Mouse (Mus musculus): ENCODE measurements around the gene Kif2c. TPM values are rescaled to one million over a fixed set of nuclear protein-coding genes. Genes with fewer than 3 reads are reported as not detected.

The Kif2c gene
- polyA plus RNA-seq, 1 experiment from 2014 or later = 125 TPM

- Histone ChIP-seq H3K27me3 (ENCODE audit: control insufficient read depth, insufficient read depth, low read length) (peaks cover 22% of the 10 kb centered on the region), H3K9me3 (ENCODE audit: control insufficient read depth, low read length) (no peaks in the 10 kb centered on the region), H3K36me3 (ENCODE audit: control insufficient read depth, insufficient read depth, low read length) (0 out of 2 replicates have a peak, but pooled peaks cover 2% of the 10 kb centered on the region), H3K9ac (ENCODE audit: low read length) (no peak overlapping the region), H3K27ac (replicated peaks; ENCODE audit: low read depth, low read length) (no peak overlapping the region), H3K4me3 (ENCODE audit: low read depth, low read length) (no peak overlapping the region), H3K4me2 (ENCODE audit: low read depth, severe bottlenecking) (no peak overlapping the region), H3K4me1 (ENCODE audit: control insufficient read depth, insufficient read depth, low read length) (0 out of 2 replicates have a peak, but pooled peaks cover 4% of the 10 kb centered on the region)
- no peak for DNase-seq (ENCODE audit: low spot score)
- 83% methylated on average over 6 of the region's 6 CpGs for WGBS
- no peak for ATAC-seq (ENCODE audit: insufficient number of reproducible peaks, low FRiP score, low TSS enrichment, low read depth)
Observed at GRCm38 (mm10) chr4:117131198-117131597, 51.2 kb downstream of the Kif2c start.

- H3K4me2 ChIP-seq (ENCODE audit: low read depth, severe bottlenecking) = no peak overlapping the region
- 67% methylated on average over 6 of the region's 6 CpGs for WGBS
- H3K9ac ChIP-seq (ENCODE audit: low read length) = no peak overlapping the region
- H3K4me1 ChIP-seq (ENCODE audit: control insufficient read depth, insufficient read depth, low read length) = 0 out of 2 replicates have a peak, but pooled peaks cover 4% of the 10 kb centered on the region
- H3K4me3 ChIP-seq (ENCODE audit: low read depth, low read length) = no peak overlapping the region
- no peak for ATAC-seq (ENCODE audit: insufficient number of reproducible peaks, low FRiP score, low TSS enrichment, low read depth)
- no peak overlapping the region for H3K27ac ChIP-seq (replicated peaks; ENCODE audit: low read depth, low read length)
- H3K36me3 ChIP-seq (ENCODE audit: control insufficient read depth, insufficient read depth, low read length) = 0 out of 2 replicates have a peak, but pooled peaks cover 2% of the 10 kb centered on the region
- peaks cover 22% of the 10 kb centered on the region for H3K27me3 ChIP-seq (ENCODE audit: control insufficient read depth, insufficient read depth, low read length)
- DNase-seq (ENCODE audit: low spot score) = no peak
- no peaks in the 10 kb centered on the region for H3K9me3 ChIP-seq (ENCODE audit: control insufficient read depth, low read length)
Observed at GRCm38 (mm10) chr4:117130790-117131189, 51.6 kb downstream of the Kif2c start.

GRCm38 (mm10) chr4:117127991-117128686, 54.3 kb downstream of the Kif2c start:
- H3K4me1 ChIP-seq (ENCODE audit: control insufficient read depth, insufficient read depth, low read length) = peaks cover 9% of the 10 kb centered on the region
- H3K4me3 ChIP-seq (ENCODE audit: low read depth, low read length) = no peak overlapping the region
- H3K27ac ChIP-seq (replicated peaks; ENCODE audit: low read depth, low read length) = no peak overlapping the region
- no peak overlapping the region for H3K4me2 ChIP-seq (ENCODE audit: low read depth, severe bottlenecking)
- no peaks in the 10 kb centered on the region for H3K9me3 ChIP-seq (ENCODE audit: control insufficient read depth, low read length)
- 91% methylated on average over 33 of the region's 33 CpGs for WGBS
- ATAC-seq (ENCODE audit: insufficient number of reproducible peaks, low FRiP score, low TSS enrichment, low read depth) = no peak
- H3K27me3 ChIP-seq (ENCODE audit: control insufficient read depth, insufficient read depth, low read length) = peaks cover 17% of the 10 kb centered on the region
- no peak overlapping the region for H3K9ac ChIP-seq (ENCODE audit: low read length)
- H3K36me3 ChIP-seq (ENCODE audit: control insufficient read depth, insufficient read depth, low read length) = 0 out of 2 replicates have a peak, but pooled peaks cover 2% of the 10 kb centered on the region
- DNase-seq (ENCODE audit: low spot score) = no peak

GRCm38 (mm10) chr4:117126675-117127290, 55.7 kb downstream of the Kif2c start, which contains the start of gene Tctex1d4:
TSS of gene Tctex1d4 (plus strand) at chr4:117126794.
- DNase-seq (ENCODE audit: low spot score) (no peak), ATAC-seq (ENCODE audit: insufficient number of reproducible peaks, low FRiP score, low TSS enrichment, low read depth) (no peak)
- Histone ChIP-seq H3K27ac (replicated peaks; ENCODE audit: low read depth, low read length) (peak within 1 kb of the TSS; percentile 23; the same call in 1 of the 2 replicates), H3K27me3 (ENCODE audit: control insufficient read depth, insufficient read depth, low read length) (peaks cover 3% of the 10 kb centered on the region; the same call in 1 of the 2 replicates), H3K9ac (ENCODE audit: low read length) (peak within 1 kb of the TSS; percentile 23; the same call in 1 of the 2 replicates), H3K4me1 (ENCODE audit: control insufficient read depth, insufficient read depth, low read length) (peaks cover 8% of the 10 kb centered on the region), H3K36me3 (ENCODE audit: control insufficient read depth, insufficient read depth, low read length) (0 out of 2 replicates have a peak, but pooled peaks cover 2% of the 10 kb centered on the region), H3K4me2 (ENCODE audit: low read depth, severe bottlenecking) (no peak within 1 kb of the TSS), H3K9me3 (ENCODE audit: control insufficient read depth, low read length) (no peaks in the 10 kb centered on the region), H3K4me3 (ENCODE audit: low read depth, low read length) (no peak within 1 kb of the TSS)
- 84% methylated on average over 9 of the region's 9 CpGs for WGBS

- Histone ChIP-seq H3K27ac (replicated peaks; ENCODE audit: low read depth, low read length) (no peak overlapping the region; the same call in 1 of the 2 replicates), H3K4me2 (ENCODE audit: low read depth, severe bottlenecking) (no peak overlapping the region), H3K4me3 (ENCODE audit: low read depth, low read length) (no peak overlapping the region), H3K4me1 (ENCODE audit: control insufficient read depth, insufficient read depth, low read length) (peaks cover 8% of the 10 kb centered on the region), H3K27me3 (ENCODE audit: control insufficient read depth, insufficient read depth, low read length) (no peaks in the 10 kb centered on the region), H3K36me3 (ENCODE audit: control insufficient read depth, insufficient read depth, low read length) (no peaks in the 10 kb centered on the region), H3K9me3 (ENCODE audit: control insufficient read depth, low read length) (no peaks in the 10 kb centered on the region), H3K9ac (ENCODE audit: low read length) (peak overlapping the region; percentile 23; the same call in 1 of the 2 replicates)
- 43% methylated on average over 15 of the region's 15 CpGs for WGBS
- no peak for ATAC-seq (ENCODE audit: insufficient number of reproducible peaks, low FRiP score, low TSS enrichment, low read depth)
- DNase-seq (ENCODE audit: low spot score) = no peak
Observed at GRCm38 (mm10) chr4:117125910-117126674, 56.3 kb downstream of the Kif2c start.

- H3K4me1 ChIP-seq (ENCODE audit: control insufficient read depth, insufficient read depth, low read length) = peaks cover 10% of the 10 kb centered on the region
- H3K36me3 ChIP-seq (ENCODE audit: control insufficient read depth, insufficient read depth, low read length) = no peaks in the 10 kb centered on the region
- no peaks in the 10 kb centered on the region for H3K9me3 ChIP-seq (ENCODE audit: control insufficient read depth, low read length)
- no peak within 1 kb of the TSS for H3K4me3 ChIP-seq (ENCODE audit: low read depth, low read length)
- no peaks in the 10 kb centered on the region for H3K27me3 ChIP-seq (ENCODE audit: control insufficient read depth, insufficient read depth, low read length)
- WGBS = 38% methylated on average over 8 of the region's 8 CpGs
- peak within 1 kb of the TSS; percentile 23; the same call in 1 of the 2 replicates for H3K27ac ChIP-seq (replicated peaks; ENCODE audit: low read depth, low read length)
- no peak within 1 kb of the TSS for H3K4me2 ChIP-seq (ENCODE audit: low read depth, severe bottlenecking)
- ATAC-seq (ENCODE audit: insufficient number of reproducible peaks, low FRiP score, low TSS enrichment, low read depth) (no peak), DNase-seq (ENCODE audit: low spot score) (no peak)
- H3K9ac ChIP-seq (ENCODE audit: low read length) = peak within 1 kb of the TSS; percentile 52; the same call in 1 of the 2 replicates
Observed at GRCm38 (mm10) chr4:117125348-117125909, 57.0 kb downstream of the Kif2c start, which contains the start of gene Btbd19. TSS of gene Btbd19 (minus strand) at chr4:117125725.

GRCm38 (mm10) chr4:117124518-117125347, 57.7 kb downstream of the Kif2c start:
- Histone ChIP-seq H3K4me2 (ENCODE audit: low read depth, severe bottlenecking) (no peak overlapping the region), H3K4me3 (ENCODE audit: low read depth, low read length) (no peak overlapping the region), H3K27me3 (ENCODE audit: control insufficient read depth, insufficient read depth, low read length) (no peaks in the 10 kb centered on the region), H3K4me1 (ENCODE audit: control insufficient read depth, insufficient read depth, low read length) (peaks cover 10% of the 10 kb centered on the region), H3K36me3 (ENCODE audit: control insufficient read depth, insufficient read depth, low read length) (no peaks in the 10 kb centered on the region), H3K27ac (replicated peaks; ENCODE audit: low read depth, low read length) (peak overlapping the region; percentile 23; the same call in 1 of the 2 replicates), H3K9ac (ENCODE audit: low read length) (peak overlapping the region; percentile 52; the same call in 1 of the 2 replicates), H3K9me3 (ENCODE audit: control insufficient read depth, low read length) (no peaks in the 10 kb centered on the region)
- 69% methylated on average over 14 of the region's 14 CpGs for WGBS
- ATAC-seq (ENCODE audit: insufficient number of reproducible peaks, low FRiP score, low TSS enrichment, low read depth) (no peak), DNase-seq (ENCODE audit: low spot score) (no peak)

Data from limb, embryonic 11.5 days (tissue).